Comparison of ENCODE assay signal across 11 mouse cellular contexts in genomic region chr19:42258031-42258430, GRCm38 (mm10). TPM values are rescaled to one million over a fixed set of nuclear protein-coding genes. Genes with fewer than 3 reads are reported as not detected.
A peak's percentile ranks its signal among the peaks of the same experiment; 100 is the strongest.
DNase-seq lines count a peak whose midpoint lies in the region; ATAC-seq lines count a peak whose summit lies in the region.
"Had no signal": no experiment of that assay in that cellular context is flagged by ENCODE, and none has a peak within 500 bp of the region (broad histone marks: within the 10 kb centered on the region; RNA-seq: fewer than 3 reads in every experiment).

No protein-coding gene starts in this region.

- peak; percentile 5; the same call in 1 of the 2 replicates for ATAC-seq in frontal cortex, adult (ENCODE audit: low TSS enrichment)

- no peak for DNase-seq in frontal cortex, postnatal 10 days (ENCODE audit: low spot score in 2 of 2)
- peak; percentile 96 for DNase-seq in 3T3-L1 (ENCODE audit: low read depth, low spot score)
- DNase-seq in cerebellum, adult 11 months, result peak; percentile 70
- DNase-seq in cerebellum, postnatal 36 days, result peak; percentile 76 to 78
- no peak for DNase-seq in urinary bladder, adult 18-20 months (ENCODE audit: low spot score in 2 of 2)
- DNase-seq in gastrocnemius, adult 18-20 months (ENCODE audit: low spot score), result no peak
- DNase-seq in thymus, postnatal 36 days, result no peak
- DNase-seq: heart, adult 11 months had no signal

RNA-seq across cellular contexts. Expression of gene Golga7b, which starts 10.7 kb away (rescaled TPM):
- 1 to 10 TPM; 2.9 to 3.7 TPM for total RNA-seq in gastrocnemius, adult 18-20 months (2021)
- total RNA-seq: monocyte, adult 5-6 weeks had no signal

RNA-seq across cellular contexts. Expression of gene Sfrp5, which starts 56.0 kb away (rescaled TPM):
- total RNA-seq in gastrocnemius, adult 18-20 months (2021), result 1 to 10 TPM; 3.0 to 9.3 TPM
- total RNA-seq: MEL; monocyte, adult 5-6 weeks had no signal

Comparison
In these comparisons a context has a peak if more than half of its experiments do, and no peak if none do; other contexts are left out.
1. DNase-seq: peak in 3T3-L1 (single experiment), cerebellum, adult 11 months (single experiment) and cerebellum, postnatal 36 days (2 of 2); none in frontal cortex, postnatal 10 days (0 of 2), urinary bladder, adult 18-20 months (0 of 2), gastrocnemius, adult 18-20 months (single experiment) and thymus, postnatal 36 days (0 of 2).